Mouse (Mus musculus): ENCODE measurements at regions not wholly inside any gene's neighbourhood (a gene's known extent, or its start where the extent isn't known, plus 50 kb on each side); places are given as distances from the start of the nearest gene placed in this dataset.

DNA sequence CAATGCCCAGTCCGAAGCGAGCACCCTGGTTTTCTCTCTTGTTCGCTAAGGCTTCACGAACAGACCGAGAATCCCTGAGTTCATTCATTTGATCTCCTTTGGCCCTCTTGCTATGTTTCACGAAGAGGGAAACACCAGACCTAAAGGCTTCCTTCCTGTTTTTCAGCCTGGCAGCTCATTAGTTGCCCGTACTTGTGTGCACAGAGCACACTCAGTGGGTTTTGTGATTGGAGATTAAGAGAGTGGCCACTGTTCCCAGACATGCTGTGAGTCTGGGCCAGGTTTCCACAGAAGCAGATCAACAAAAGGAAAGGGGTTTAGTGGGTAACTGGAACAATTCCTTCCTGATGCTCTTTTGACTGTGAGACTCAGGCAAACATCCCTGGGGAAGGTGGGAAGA is 331.5 kb upstream of the Kazn start:
- no peak for DNase-seq (ENCODE audit: inconsistent ontology term)

DNA sequence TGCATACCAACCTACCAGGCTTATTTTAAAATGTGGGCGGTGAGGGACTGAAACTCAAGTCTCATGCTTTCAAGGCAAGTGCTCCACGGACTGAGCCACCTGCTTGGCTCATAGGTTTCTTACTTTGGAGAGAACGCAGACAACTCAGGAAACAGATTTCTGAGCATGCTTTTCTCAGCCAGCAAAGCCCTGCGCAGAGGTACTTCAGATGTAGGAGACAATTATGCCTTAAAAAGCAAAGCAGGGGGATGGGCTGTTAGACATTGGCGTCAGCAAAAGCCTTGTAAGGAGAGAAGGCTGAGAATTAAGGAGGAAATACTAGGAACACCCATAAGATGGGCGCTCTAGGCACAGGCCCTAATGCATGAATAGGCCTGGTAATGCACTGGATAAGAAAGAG is 329.4 kb upstream of the Kazn start:
- no peak for DNase-seq (ENCODE audit: inconsistent ontology term)

- no peak for DNase-seq (ENCODE audit: inconsistent ontology term)
These were observed 315.5 kb upstream of the Kazn start for GRCm38 (mm10) chr4:142554716-142555115.

- DNase-seq (ENCODE audit: inconsistent ontology term), result no peak
These were observed 306.7 kb upstream of the Kazn start for GRCm38 (mm10) chr4:142545871-142546270.

DNA sequence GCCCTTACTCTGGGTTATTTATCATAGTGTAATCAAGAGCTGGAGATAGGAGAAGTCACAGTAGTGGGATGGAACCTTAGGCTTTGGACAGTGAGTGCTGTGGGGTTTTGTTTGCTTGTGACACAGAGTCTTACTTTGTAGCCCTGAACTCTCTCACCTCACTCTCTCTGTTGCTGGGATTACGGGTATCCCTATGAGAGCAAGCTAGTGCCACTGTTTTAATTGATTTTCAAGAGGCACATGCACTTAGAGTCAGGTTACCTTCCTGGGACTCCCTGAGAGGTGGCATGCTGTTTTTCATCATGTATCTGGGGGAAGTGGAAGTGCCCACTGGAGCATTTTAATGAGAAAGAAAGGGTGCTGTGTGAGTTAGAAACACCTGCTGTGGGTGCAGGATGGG is 306.0 kb upstream of the Kazn start:
- DNase-seq (ENCODE audit: inconsistent ontology term), result no peak

DNA sequence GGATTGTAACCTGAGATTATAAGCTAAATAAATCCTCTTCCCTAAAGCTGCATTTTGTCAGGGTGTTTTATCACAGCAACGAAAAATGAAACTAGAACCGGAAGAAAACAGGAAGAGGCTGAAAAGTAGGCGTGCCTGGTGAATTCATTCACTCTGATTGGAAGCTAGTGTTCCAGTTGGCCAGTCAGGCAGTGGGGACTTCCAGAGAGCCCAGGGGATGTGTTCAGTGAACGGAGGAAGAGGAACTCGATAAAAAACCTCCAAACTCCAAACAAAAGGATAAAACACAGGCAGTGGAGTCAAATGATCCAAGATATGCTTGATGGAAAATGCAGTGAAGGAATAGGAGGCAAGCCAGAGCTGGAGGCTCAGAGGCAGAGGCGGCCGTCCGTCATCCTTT is 305.5 kb upstream of the Kazn start:
- no peak for DNase-seq (ENCODE audit: inconsistent ontology term)

- peak; percentile 54 for DNase-seq (ENCODE audit: inconsistent ontology term)
These were observed 300.1 kb upstream of the Kazn start for GRCm38 (mm10) chr4:142539200-142539750.

DNA sequence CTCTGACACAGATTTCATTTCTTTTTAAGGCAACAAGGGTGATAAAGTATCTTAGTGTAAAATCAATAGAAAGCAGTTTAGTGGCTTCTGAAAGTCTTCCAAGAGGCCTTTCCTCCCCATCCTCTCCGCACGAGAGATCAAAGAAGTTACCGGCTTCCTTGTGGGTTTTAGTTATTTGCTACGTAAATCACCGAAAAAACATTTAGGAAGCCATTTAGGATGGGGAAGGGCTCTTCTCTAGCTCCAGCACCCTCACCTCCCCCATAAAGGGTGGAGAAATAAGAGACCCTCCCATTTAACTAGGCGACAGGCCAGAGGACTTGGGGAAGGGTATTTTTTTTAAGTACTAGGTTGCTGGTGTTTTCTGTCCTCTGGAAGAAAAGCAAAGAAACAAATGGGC is 287.9 kb upstream of the Kazn start:
- no peak for DNase-seq (ENCODE audit: inconsistent ontology term)

DNA sequence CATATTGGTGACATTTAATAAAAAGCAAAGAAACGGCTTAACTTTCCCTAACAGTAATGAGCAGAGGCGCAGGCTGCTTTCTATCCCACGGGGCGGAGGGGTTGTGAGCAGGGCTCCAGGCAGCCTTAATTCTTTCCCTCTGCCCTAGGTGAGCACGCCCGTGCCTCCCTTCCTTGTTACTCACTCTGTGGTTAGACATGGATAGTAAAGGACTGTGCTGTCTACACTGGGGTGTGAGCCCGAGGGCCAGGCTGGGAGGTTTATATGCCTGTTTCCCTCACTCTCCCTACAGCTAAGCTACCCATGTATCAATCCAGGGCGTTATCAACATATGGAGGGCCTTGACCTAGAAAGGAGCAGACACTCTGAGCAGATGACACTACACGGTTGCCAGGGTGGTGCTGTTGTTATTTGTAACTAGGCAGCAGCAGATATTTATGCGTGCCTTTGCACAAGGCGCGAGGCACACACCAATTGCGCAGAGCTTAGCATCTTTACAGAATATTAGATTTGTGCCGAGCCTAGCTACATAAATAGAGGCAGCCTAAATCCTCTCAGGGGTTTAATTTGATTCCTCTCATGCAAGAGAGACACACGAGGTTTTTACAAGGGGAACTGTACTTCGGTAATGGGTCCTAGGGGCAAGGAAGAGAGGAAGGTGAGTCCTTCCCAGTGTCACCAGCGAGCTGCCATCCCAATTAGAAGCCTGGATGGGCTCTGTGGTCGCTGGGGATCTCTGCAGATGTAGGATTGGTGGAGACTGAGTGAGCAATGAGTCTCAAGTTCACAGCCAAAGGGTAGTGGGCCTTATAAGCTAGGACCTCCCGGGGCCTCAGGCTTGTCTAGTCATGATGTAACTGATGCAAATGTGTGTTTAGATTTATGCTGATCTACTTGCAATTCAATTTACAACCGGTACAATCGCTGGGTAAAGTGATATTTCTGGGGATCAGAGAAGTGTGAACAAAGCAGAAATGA is 278.6 kb upstream of the Kazn start:
- no peak for DNase-seq (ENCODE audit: inconsistent ontology term)

GRCm38 (mm10) chr4:142514751-142515150 is 275.6 kb upstream of the Kazn start:
- DNase-seq (ENCODE audit: inconsistent ontology term), result no peak

- no peak for DNase-seq (ENCODE audit: inconsistent ontology term)
These were observed 270.2 kb upstream of the Kazn start for GRCm38 (mm10) chr4:142509386-142509785.

DNA sequence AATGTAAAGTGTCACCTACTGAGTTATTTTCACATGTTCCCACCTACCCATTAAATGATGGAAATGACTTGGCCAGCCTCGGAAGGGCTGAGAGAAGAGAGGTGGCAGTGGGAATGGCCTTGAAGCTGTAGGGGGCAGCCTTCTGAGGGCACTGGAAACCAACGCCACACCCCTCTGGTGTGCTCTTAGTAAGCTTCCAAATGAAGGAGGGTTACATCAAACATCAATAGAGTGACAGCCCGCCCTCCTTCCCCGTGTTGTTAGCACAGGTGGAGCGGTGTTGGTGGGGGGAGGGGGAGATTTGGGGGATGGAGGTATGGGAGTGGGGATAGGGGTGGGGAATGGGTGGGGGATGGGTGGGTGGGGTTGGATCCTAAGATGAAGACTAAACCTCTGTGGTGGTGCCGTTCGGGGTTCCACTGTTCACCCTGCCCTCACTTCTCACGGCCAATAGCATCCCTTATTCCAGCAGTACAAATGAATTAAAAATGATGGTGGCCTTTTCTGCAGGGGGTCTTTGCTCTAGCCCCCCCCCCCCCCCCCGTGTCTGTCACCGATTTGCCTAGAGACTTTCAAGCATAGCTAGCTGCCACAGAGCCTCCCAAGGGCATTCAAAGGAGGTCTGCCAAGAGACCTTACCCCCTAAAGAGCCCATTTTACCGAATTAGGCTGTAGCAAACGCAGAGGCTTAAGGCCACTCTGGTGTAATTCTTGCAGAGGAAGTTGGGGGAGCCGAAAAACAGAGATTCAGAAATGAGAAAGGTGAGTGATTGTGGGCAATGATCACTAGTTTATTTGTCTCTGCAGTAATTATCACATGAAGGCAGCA is 267.4 kb upstream of the Kazn start:
- DNase-seq (ENCODE audit: inconsistent ontology term), result no peak

DNA sequence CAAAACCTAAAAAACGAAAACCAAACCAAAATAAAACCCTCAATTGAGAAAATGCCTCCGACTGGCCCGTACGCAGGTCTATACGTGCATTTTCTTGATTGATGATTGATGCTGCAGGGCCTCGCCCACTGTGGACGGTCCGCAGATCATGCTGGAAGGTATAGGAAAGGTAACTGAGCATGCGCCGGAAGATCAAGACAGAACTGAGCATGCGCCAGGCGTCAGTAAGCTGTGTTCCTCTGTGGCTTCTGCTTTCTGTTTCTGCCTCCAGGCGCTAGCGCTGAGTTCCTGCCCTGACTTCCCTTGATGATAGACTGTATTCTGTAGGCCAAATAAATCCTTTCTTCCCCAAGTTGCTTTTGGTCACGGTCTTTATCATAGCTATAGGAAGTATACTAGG is 264.6 kb upstream of the Kazn start:
- DNase-seq (ENCODE audit: inconsistent ontology term), result no peak

DNA sequence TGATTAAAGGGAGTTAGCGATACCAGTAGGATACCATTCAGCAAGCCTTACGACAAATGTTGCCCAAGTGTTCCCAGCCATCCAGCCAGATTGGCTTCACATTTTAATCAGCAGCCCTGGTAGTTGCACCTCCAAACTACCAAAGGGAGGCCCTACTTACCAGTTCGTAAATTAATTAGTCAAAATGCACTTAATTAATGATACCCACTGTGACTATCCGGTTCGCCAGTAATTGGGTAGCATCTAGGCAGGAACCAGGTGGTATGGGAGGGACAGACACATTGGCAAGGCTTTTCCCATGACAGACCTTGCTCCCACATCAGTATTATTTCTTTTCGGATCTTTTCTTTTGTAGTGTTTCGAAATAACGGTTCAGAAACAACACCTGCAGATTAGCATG is 262.0 kb upstream of the Kazn start:
- no peak for DNase-seq (ENCODE audit: inconsistent ontology term)

- DNase-seq (ENCODE audit: inconsistent ontology term), result no peak
These were observed 261.3 kb upstream of the Kazn start for GRCm38 (mm10) chr4:142500541-142500940.

GRCm38 (mm10) chr4:142496605-142497004 is 257.4 kb upstream of the Kazn start:
- DNase-seq (ENCODE audit: inconsistent ontology term), result no peak

DNA sequence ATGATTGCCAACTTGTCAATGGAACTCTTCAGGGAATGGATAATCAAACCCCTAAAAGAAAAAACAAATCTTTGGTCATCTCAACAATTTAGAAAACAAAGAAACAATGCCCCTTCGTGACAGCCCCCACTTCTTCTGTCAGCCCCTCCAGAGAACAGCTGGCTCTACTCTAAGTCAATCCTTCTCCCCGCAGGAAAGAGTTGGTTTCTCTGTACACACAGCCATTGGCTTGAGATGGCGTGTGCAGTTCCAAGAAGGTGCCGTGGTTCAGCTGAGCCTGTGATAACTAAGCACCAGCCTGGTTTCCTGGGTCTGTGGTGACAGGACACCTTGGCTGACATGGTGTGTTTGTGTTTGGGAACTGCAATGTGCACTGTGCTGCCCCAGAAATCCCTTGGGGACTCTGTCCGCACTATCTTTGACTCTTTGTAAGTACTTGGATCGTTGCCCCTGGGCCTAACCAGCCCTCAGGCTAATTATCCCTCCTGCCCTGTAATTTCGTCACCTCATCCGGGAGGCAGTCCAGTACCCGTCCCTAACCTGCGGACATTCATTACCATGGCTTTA is 253.8 kb upstream of the Kazn start:
- no peak for DNase-seq (ENCODE audit: inconsistent ontology term)

DNA sequence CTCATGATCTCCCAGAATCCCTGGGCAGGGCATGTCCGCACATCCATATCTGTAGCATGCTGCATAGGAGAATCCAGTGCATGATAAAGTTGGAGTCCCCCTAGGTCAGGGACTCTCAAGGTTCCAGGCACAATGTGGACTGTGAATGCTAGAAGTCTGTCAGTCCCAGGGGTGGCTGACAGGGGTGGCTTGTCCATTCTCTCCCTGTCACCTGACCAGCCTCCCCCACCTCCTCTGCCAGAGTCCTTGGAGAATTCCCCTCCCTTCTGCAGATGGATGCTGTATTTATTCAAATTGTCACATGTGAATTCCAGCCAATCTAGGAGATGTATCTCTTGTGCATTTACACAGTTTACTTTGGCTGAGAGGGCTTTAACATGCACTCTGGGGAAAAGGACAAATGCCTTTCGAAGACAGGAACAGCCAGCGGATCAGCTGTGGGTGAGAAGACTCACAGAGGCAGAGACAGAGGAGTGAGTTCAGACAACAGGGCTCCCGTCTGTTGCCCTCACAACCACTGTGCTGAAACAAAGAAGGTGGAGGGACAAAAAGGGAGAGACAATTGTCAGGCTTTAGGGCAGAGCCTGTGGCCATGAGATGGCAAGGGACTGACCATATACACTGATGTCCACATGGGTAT is 246.7 kb upstream of the Kazn start:
- DNase-seq (ENCODE audit: inconsistent ontology term), result no peak

GRCm38 (mm10) chr4:142475632-142476031 is 236.4 kb upstream of the Kazn start:
- no peak for DNase-seq (ENCODE audit: inconsistent ontology term)

- DNase-seq (ENCODE audit: inconsistent ontology term), result no peak
These were observed 235.4 kb upstream of the Kazn start for GRCm38 (mm10) chr4:142474626-142475025.

DNA sequence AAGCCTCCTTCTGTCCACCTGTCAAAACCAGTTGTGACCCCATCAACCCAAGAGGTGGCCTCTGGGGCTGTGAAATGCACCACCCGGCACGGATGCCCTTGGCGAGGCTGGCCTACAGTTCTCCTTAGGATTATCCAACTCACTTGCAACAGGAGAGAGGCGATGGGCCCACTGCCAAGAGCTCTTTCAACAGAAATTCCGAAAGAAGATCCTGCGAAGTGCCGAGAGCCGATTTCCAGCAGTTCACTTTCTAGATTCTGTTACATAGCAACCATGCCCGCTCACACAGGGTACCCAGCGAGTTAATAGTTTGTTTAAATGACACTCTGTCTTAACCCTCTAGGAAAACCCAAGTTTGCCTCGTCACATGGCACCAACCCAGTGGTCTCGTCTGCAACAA is 234.8 kb upstream of the Kazn start:
- DNase-seq (ENCODE audit: inconsistent ontology term), result peak; percentile 67

DNA sequence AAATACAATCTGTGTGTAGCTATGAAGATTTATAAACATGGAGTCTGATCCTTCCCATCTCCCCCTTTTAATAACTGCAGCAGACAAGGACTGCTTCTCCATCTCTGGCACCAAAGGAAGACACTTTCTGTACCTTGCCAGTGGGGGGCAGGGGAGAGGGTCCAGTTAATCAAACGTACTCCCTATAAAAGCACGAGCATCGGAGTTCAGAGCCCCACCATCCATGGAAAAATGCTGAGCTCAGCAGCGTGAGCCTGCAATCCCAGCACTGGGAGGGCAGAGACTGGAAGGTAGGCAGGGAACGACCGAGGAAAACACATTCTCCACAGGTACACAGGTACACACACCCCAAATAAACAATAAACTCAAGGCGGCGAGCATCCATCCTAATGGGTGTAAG is 234.1 kb upstream of the Kazn start:
- no peak for DNase-seq (ENCODE audit: inconsistent ontology term)
